Mouse (Mus musculus) adrenal gland, postnatal 10 days (tissue): ENCODE measurements around the gene Msx3. TPM values are rescaled to one million over a fixed set of nuclear protein-coding genes. Genes with fewer than 3 reads are reported as not detected.

Experiments used
- DNase-seq: peaks from one replicate; pipeline ENCODE4 v3.0.0; 2021; ENCODE audit warnings: mixed read lengths
- total RNA-seq, 2 experiments: library from RNA; stranded (reverse); gene quantifications; 2 replicates each; pipeline ENCODE4 v1.2.3; 2021

Msx3 gene
- total RNA-seq, 2 experiments from 2014 or later = not detected

GRCm38 (mm10) chr7:140057413-140058407 is 8.8 kb upstream of the Msx3 start:
- DNase-seq = peak; percentile 56

- DNase-seq = no peak
Observed at GRCm38 (mm10) chr7:140054124-140054523, 5.2 kb upstream of the Msx3 start.

GRCm38 (mm10) chr7:140049115-140049689 is 313 bp upstream of the Msx3 start:
- DNase-seq = peak; percentile 40

GRCm38 (mm10) chr7:140047811-140048311 is 1.0 kb downstream of the Msx3 start:
- DNase-seq = peak; percentile 25

GRCm38 (mm10) chr7:140045546-140045945 is 3.3 kb downstream of the Msx3 start:
- no peak for DNase-seq

GRCm38 (mm10) chr7:140042728-140043127 is 6.2 kb downstream of the Msx3 start:
- no peak for DNase-seq

GRCm38 (mm10) chr7:140037171-140037555 is 11.7 kb downstream of the Msx3 start:
- no peak for DNase-seq

GRCm38 (mm10) chr7:140036281-140037170 is 12.4 kb downstream of the Msx3 start, which contains the start of the genes Zfp511 and Tubgcp2:
Zfp511 (plus strand) TSS chr7:140036391.
Tubgcp2 (minus strand) TSS chr7:140036669.
- DNase-seq = peak; percentile 96

GRCm38 (mm10) chr7:140035456-140035855 is 13.4 kb downstream of the Msx3 start:
- DNase-seq = no peak

GRCm38 (mm10) chr7:140033386-140033785 is 15.5 kb downstream of the Msx3 start:
- no peak for DNase-seq

GRCm38 (mm10) chr7:140032366-140032765 is 16.5 kb downstream of the Msx3 start:
- no peak for DNase-seq

- no peak for DNase-seq
Observed at GRCm38 (mm10) chr7:140031771-140032170, 17.1 kb downstream of the Msx3 start.

- DNase-seq = no peak
Observed at GRCm38 (mm10) chr7:140011336-140011735, 37.6 kb downstream of the Msx3 start.

- no peak for DNase-seq
Observed at GRCm38 (mm10) chr7:140007781-140008180, 41.1 kb downstream of the Msx3 start.

- no peak for DNase-seq
Observed at GRCm38 (mm10) chr7:140006861-140007611, 41.9 kb downstream of the Msx3 start.

GRCm38 (mm10) chr7:140004666-140005065 is 44.2 kb downstream of the Msx3 start:
- no peak for DNase-seq

- DNase-seq = no peak
Observed at GRCm38 (mm10) chr7:140001086-140001740, 47.7 kb downstream of the Msx3 start.

GRCm38 (mm10) chr7:139998691-139999350 is 50.1 kb downstream of the Msx3 start:
- no peak for DNase-seq
